Mouse (Mus musculus) B cell, adult 62 days (primary cell): Measurements from ENCODE around the gene Clmp. TPM values are rescaled to one million over a fixed set of nuclear protein-coding genes. Genes with fewer than 3 reads are reported as not detected.

ENCODE experiments used
- total RNA-seq: library from RNA; stranded (reverse); gene quantifications from 4 replicates; pipeline ENCODE4 v1.2.4, GENCODE M21; 2023

The Clmp gene
- 0.21 TPM in 1 of 4 replicates, not detected in the others for total RNA-seq

DNA sequence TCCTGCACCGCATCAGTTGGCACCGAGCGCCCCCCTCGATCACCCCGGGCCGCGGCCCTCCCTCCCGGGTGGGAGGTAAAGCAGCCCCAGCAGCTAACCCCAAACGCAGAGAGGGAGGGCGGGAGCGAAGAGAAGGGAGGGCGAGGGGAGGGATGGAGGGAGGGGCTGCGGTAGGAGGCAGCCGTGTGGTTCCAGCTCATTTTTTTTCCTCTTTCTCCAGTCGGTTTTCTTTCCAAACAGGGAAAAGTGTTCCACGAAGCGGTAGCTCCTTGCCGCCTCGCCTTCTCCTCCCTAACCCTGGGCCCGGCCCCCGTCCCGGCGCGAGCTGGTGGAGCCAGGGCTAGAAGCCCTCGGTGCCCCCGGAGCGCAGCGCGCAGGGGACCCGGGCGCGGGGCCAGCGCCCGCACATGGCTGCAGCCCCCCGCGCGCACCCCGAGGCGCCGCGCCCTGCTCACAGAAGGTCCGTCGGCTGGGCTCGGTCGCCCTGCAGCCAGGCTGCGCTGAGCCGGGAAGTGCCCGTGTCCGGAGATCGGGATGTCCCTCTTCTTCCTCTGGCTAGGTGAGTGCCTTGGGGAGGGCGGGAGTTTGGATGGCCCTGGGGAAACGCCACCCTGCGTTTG, at the start of gene Clmp:
Gene Clmp (plus strand): TSS at position 162 of the 620 bp plus-strand sequence.

DNA sequence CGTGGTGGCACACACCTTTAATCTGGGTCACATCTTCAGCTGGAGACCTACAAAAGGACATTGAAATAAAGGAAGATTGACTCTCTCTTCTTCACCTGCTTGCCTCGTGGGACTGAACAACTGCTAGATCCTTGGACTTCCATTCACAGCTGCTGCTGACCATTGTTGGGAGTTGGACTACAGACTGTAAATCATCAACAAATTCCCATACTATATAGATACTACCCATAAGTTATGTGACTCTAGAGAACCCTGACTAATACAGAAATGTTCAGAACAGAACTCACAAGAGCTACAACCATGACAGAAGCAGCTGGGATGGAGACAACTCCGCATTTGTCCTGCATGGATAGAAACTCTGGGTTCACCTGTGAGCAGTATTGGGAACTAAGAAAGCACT, 15.4 kb upstream of the Clmp start, which contains the start of gene Gm21915:
Gene Gm21915 (plus strand): TSS at position 301 of the 400 bp plus-strand sequence.

DNA sequence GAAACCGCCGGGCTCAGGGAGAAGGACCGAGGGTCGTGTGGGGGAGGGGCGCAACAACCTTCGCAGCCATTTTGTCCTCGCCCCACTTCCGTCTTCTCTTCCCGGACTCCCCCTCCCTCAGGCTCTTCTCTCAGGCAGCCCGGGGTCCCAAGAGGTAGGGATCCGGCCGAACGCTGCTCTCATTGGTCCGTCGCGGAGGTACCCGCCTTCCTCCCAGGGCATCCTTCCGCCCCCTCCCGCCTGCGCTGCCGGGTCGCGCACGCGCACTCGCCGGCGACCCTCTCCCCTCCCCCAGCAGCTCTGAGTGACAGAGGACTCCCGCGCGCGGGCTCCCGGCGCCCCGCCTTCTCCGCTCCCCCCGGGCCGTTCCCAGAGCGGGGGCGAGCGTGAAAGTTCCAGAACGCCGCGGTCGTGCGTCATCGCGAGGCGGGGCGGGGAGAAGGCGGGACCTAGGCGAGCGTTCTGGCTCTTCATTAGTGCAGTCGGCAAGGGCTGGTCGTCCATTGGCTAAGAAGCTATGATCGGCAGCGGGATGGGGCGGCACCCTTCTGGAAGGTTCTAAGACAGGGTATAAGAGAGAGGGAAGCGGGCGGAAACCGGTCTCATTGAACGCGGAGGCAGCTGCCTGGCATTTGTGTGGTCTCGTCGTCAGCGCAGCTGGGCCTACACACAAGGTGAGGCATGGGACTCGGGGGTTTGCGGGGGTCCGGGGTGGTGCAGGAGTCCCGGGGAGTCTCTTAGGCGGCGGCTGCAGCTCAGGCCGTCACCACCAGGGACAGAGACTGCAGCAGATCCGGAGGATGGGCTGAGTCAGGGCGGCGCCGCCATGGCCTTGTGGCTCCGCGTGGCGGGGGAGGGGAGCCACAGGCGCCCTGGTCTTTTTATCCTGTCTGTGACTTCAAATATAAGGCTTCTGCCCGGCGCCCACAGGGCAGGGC, 115.2 kb downstream of the Clmp start, which contains the start of gene Hspa8:
Gene Hspa8 (plus strand): TSS at position 310 of the 938 bp plus-strand sequence.

Other genes with a start within 250 kb of the Clmp start
- gene Gramd1b, start 154.6 kb upstream of the Clmp start, total RNA-seq, result 19.5 to 28.1 TPM (median 26.3 TPM) in 4 replicates
- gene Gm21915, start 15.3 kb upstream of the Clmp start, total RNA-seq, result not detected in 4 replicates
- 1,424 to 1,680 TPM (median 1,527 TPM) in 4 replicates for gene Hspa8, start 115.0 kb downstream of the Clmp start, total RNA-seq
- not detected in 4 replicates for gene Bsx, start 188.2 kb downstream of the Clmp start, total RNA-seq